Mouse (Mus musculus) MEL (cell line): Measurements from ENCODE around the gene Gigyf1.

Experiments
- CTCF ChIP-seq, 3 experiments: IDR thresholded peaks in 2 of 3; conservative IDR thresholded peaks in 1 of 3; 2 replicates each; pipeline ENCODE4 v1.5.1; 2011 to 2012; ENCODE audit warnings: low read length in 3 of 3, low read depth in 2 of 3, mild to moderate bottlenecking in 2 of 3, improper control_type of control experiment in 1 of 3, inconsistent platforms in 1 of 3, mixed read lengths in 1 of 3, moderate library complexity in 1 of 3; ENCODE audit not compliant: control insufficient read depth in 1 of 3, insufficient read depth in 1 of 3, poor library complexity in 1 of 3, severe bottlenecking in 1 of 3
- E2F4 ChIP-seq: IDR thresholded peaks from 2 replicates; pipeline ENCODE4 v1.6.1; 2011; ENCODE audit warnings: low read depth, low read length, improper control_type of control experiment, borderline replicate concordance
- EP300 ChIP-seq, 2 experiments: IDR thresholded peaks; 2 replicates each; pipeline ENCODE4 v1.6.1; 2011; ENCODE audit warnings: improper control_type of control experiment in 2 of 2, low read length in 2 of 2, low read depth in 1 of 2, mild to moderate bottlenecking in 1 of 2
- JUND ChIP-seq: IDR thresholded peaks from 2 replicates; pipeline ENCODE4 v1.6.1; 2011; ENCODE audit warnings: low read depth, mild to moderate bottlenecking, improper control_type of control experiment, low read length
- MAFK ChIP-seq: IDR thresholded peaks from 2 replicates; pipeline ENCODE4 v1.6.1; 2011; ENCODE audit warnings: low read depth, mild to moderate bottlenecking, low read length, improper control_type of control experiment, borderline replicate concordance
- MAX ChIP-seq: IDR thresholded peaks from 2 replicates; pipeline ENCODE4 v1.6.1; 2011; ENCODE audit warnings: low read length, improper control_type of control experiment
- MAZ ChIP-seq: IDR thresholded peaks from 2 replicates; pipeline ENCODE4 v1.6.1; 2012; ENCODE audit warnings: low read depth, mild to moderate bottlenecking, inconsistent platforms, low read length, improper control_type of control experiment
- MXI1 ChIP-seq: IDR thresholded peaks from 2 replicates; pipeline ENCODE4 v1.6.1; 2011; ENCODE audit warnings: mild to moderate bottlenecking, low read depth, low read length, improper control_type of control experiment
- MYC ChIP-seq: IDR thresholded peaks from 2 replicates; pipeline ENCODE4 v1.6.1; 2011; ENCODE audit warnings: low read depth, mild to moderate bottlenecking, low read length, improper control_type of control experiment, moderate library complexity
- POLR2A ChIP-seq, 2 experiments: IDR thresholded peaks; 2 replicates each; pipeline ENCODE4 v1.6.1; 2011 to 2012; ENCODE audit warnings: low read length in 2 of 2, mild to moderate bottlenecking in 2 of 2, control low read depth in 1 of 2, improper control_type of control experiment in 1 of 2, low read depth in 1 of 2, moderate library complexity in 1 of 2; ENCODE audit not compliant: control insufficient read depth in 1 of 2, insufficient read depth in 1 of 2, poor library complexity in 1 of 2
- POLR2AphosphoS5 ChIP-seq: IDR thresholded peaks from 2 replicates; pipeline ENCODE4 v1.6.1; 2012; ENCODE audit warnings: low read depth, borderline replicate concordance, mild to moderate bottlenecking, inconsistent platforms, low read length, moderate library complexity, mixed read lengths
- TAL1 ChIP-seq: IDR thresholded peaks from 2 replicates; pipeline ENCODE4 v1.6.1; 2012; ENCODE audit warnings: mild to moderate bottlenecking, inconsistent platforms, low read length, moderate library complexity, mixed read lengths
- TBP ChIP-seq: IDR thresholded peaks from 2 replicates; pipeline ENCODE4 v1.8.0; 2011; ENCODE audit warnings: low read depth, low read length, improper control_type of control experiment
- TCF12 ChIP-seq: IDR thresholded peaks from 2 replicates; pipeline ENCODE4 v1.6.1; 2014; ENCODE audit warnings: low read depth, mild to moderate bottlenecking, inconsistent platforms, low read length, improper control_type of control experiment, moderate library complexity

DNA sequence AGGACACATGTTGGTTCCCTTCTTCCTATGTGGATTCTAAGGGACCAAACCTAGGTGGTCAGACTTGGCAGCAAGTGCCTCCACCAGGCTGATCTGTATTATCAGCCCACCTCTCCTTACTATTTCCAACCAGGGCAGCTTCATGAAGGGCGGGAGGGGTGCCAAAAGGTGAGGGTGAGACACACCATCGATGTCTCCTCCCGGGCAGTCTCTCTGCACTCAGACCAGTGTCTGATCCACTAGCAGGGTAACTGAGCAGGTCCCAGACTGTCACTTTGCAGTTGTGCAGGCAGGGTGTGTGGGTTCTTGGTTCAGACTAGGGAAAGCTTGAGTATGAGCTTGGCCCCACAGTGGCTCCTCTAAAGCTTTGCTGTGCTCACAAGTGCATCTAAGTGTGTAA lies 3.5 kb upstream of the Gigyf1 start:
- TF ChIP-seq CTCF (IDR thresholded peaks at IDR 0.05 in 2 of 3, conservative IDR thresholded peaks at IDR 0.05 in 1 of 3; ENCODE audit: control insufficient read depth in 1 of 3, insufficient read depth in 1 of 3, low read depth in 2 of 3, low read length in 3 of 3, poor library complexity in 1 of 3, severe bottlenecking in 1 of 3) (no peak), E2F4 (no peak), MAFK (no peak), POLR2AphosphoS5 (no peak), POLR2A (IDR thresholded peaks at IDR 0.05; ENCODE audit: control insufficient read depth in 1 of 2, insufficient read depth in 1 of 2, low read depth in 1 of 2, low read length in 2 of 2, poor library complexity in 1 of 2) (no peak), EP300 (IDR thresholded peaks at IDR 0.05; ENCODE audit: low read depth in 1 of 2, low read length in 2 of 2) (no peak), TBP (no peak), MXI1 (no peak), JUND (no peak), TCF12 (no peak), TAL1 (no peak), MYC (no peak), MAZ (no peak), MAX (no peak)
